Mouse (Mus musculus): Measurements from ENCODE around the gene Dock9. TPM values are rescaled to one million over a fixed set of nuclear protein-coding genes. Genes with fewer than 3 reads are reported as not detected.

The Dock9 gene
- polyA plus RNA-seq, 1 experiment from 2014 or later: 6.4 TPM

GRCm38 (mm10) chr14:121822506-121822905, 24.9 kb upstream of the Dock9 start:
- WGBS: 69% methylated on average over 8 of the region's 8 CpGs
- TF ChIP-seq EP300 (optimal IDR thresholded peaks at IDR 0.05): no peak
- no peak for TF ChIP-seq CTCF (IDR thresholded peaks at IDR 0.05; ENCODE audit: low read depth)

GRCm38 (mm10) chr14:121806791-121807190, 9.2 kb upstream of the Dock9 start:
- H3K36me3 ChIP-seq (ENCODE audit: control insufficient read depth, insufficient read depth, low read length): no peaks in the 10 kb centered on the region
- 31% methylated on average over 4 of the region's 4 CpGs for WGBS
- H3K9ac ChIP-seq (ENCODE audit: low read length): no peak overlapping the region
- H3K27me3 ChIP-seq (ENCODE audit: control insufficient read depth, insufficient read depth, low read length): no peaks in the 10 kb centered on the region
- no peaks in the 10 kb centered on the region for H3K4me1 ChIP-seq (replicated peaks; ENCODE audit: control insufficient read depth, insufficient read depth)
- DNase-seq (ENCODE audit: low spot score): no peak
- no peak overlapping the region for H3K4me3 ChIP-seq (ENCODE audit: low read depth, low read length)
- H3K27ac ChIP-seq (replicated peaks): no peak overlapping the region
- H3K9me3 ChIP-seq (ENCODE audit: control insufficient read depth, low read length): 0 out of 2 replicates have a peak, but pooled peaks cover 3% of the 10 kb centered on the region
- ATAC-seq (ENCODE audit: low FRiP score, low TSS enrichment): no peak
- TF ChIP-seq CTCF (IDR thresholded peaks at IDR 0.05; ENCODE audit: low read depth) (no peak), EP300 (optimal IDR thresholded peaks at IDR 0.05) (no peak)
- no peak overlapping the region for H3K4me2 ChIP-seq (replicated peaks; ENCODE audit: low read depth)

More at GRCm38 (mm10) chr14:121822506-121822905, 24.9 kb upstream of the Dock9 start:
- Histone ChIP-seq H3K4me1 (replicated peaks; ENCODE audit: control insufficient read depth, insufficient read depth) (no peaks in the 10 kb centered on the region; the same call in none of the 2 replicates), H3K4me2 (replicated peaks; ENCODE audit: low read depth) (no peak overlapping the region), H3K9me3 (ENCODE audit: control insufficient read depth, low read length) (no peaks in the 10 kb centered on the region), H3K27ac (replicated peaks) (no peak overlapping the region), H3K36me3 (ENCODE audit: control insufficient read depth, insufficient read depth, low read length) (no peaks in the 10 kb centered on the region), H3K4me3 (ENCODE audit: low read depth, low read length) (no peak overlapping the region), H3K9ac (ENCODE audit: low read length) (no peak overlapping the region), H3K27me3 (ENCODE audit: control insufficient read depth, insufficient read depth, low read length) (no peaks in the 10 kb centered on the region)
- DNase-seq (ENCODE audit: low spot score) (no peak), ATAC-seq (ENCODE audit: low FRiP score, low TSS enrichment) (no peak)

GRCm38 (mm10) chr14:121806316-121806715, 8.7 kb upstream of the Dock9 start:
- TF ChIP-seq EP300 (optimal IDR thresholded peaks at IDR 0.05): no peak
- TF ChIP-seq CTCF (IDR thresholded peaks at IDR 0.05; ENCODE audit: low read depth): no peak
- Histone ChIP-seq H3K4me3 (ENCODE audit: low read depth, low read length) (no peak overlapping the region), H3K27me3 (ENCODE audit: control insufficient read depth, insufficient read depth, low read length) (no peaks in the 10 kb centered on the region), H3K9me3 (ENCODE audit: control insufficient read depth, low read length) (0 out of 2 replicates have a peak, but pooled peaks cover 3% of the 10 kb centered on the region), H3K27ac (replicated peaks) (no peak overlapping the region), H3K4me2 (replicated peaks; ENCODE audit: low read depth) (no peak overlapping the region), H3K9ac (ENCODE audit: low read length) (no peak overlapping the region), H3K4me1 (replicated peaks; ENCODE audit: control insufficient read depth, insufficient read depth) (no peaks in the 10 kb centered on the region), H3K36me3 (ENCODE audit: control insufficient read depth, insufficient read depth, low read length) (no peaks in the 10 kb centered on the region)
- 43% methylated on average over 3 of the region's 3 CpGs for WGBS
- DNase-seq (ENCODE audit: low spot score) (no peak), ATAC-seq (ENCODE audit: low FRiP score, low TSS enrichment) (no peak)

GRCm38 (mm10) chr14:121804461-121804860, 6.8 kb upstream of the Dock9 start:
- TF ChIP-seq EP300 (optimal IDR thresholded peaks at IDR 0.05): no peak
- TF ChIP-seq CTCF (IDR thresholded peaks at IDR 0.05; ENCODE audit: low read depth): peak; percentile 66
- H3K27ac ChIP-seq (replicated peaks): no peak overlapping the region
- H3K9me3 ChIP-seq (ENCODE audit: control insufficient read depth, low read length): no peaks in the 10 kb centered on the region
- H3K4me3 ChIP-seq (ENCODE audit: low read depth, low read length): no peak overlapping the region
- H3K9ac ChIP-seq (ENCODE audit: low read length): no peak overlapping the region
- no peaks in the 10 kb centered on the region for H3K27me3 ChIP-seq (ENCODE audit: control insufficient read depth, insufficient read depth, low read length)
- WGBS: 87% methylated on average over 4 of the region's 4 CpGs
- H3K36me3 ChIP-seq (ENCODE audit: control insufficient read depth, insufficient read depth, low read length): no peaks in the 10 kb centered on the region
- ATAC-seq (ENCODE audit: low FRiP score, low TSS enrichment) (no peak), DNase-seq (ENCODE audit: low spot score) (no peak)
- no peak overlapping the region for H3K4me2 ChIP-seq (replicated peaks; ENCODE audit: low read depth)
- H3K4me1 ChIP-seq (replicated peaks; ENCODE audit: control insufficient read depth, insufficient read depth): no peaks in the 10 kb centered on the region

- H3K9me3 ChIP-seq (ENCODE audit: control insufficient read depth, low read length): no peaks in the 10 kb centered on the region
These were observed 3.3 kb upstream of the Dock9 start for GRCm38 (mm10) chr14:121800962-121801361.

GRCm38 (mm10) chr14:121799112-121799511, 1.5 kb upstream of the Dock9 start:
- no peak for ATAC-seq (ENCODE audit: low FRiP score, low TSS enrichment)
- no peak for DNase-seq (ENCODE audit: low spot score)
- Histone ChIP-seq H3K4me3 (ENCODE audit: low read depth, low read length) (no peak overlapping the region), H3K36me3 (ENCODE audit: control insufficient read depth, insufficient read depth, low read length) (no peaks in the 10 kb centered on the region), H3K27me3 (ENCODE audit: control insufficient read depth, insufficient read depth, low read length) (no peaks in the 10 kb centered on the region), H3K4me2 (replicated peaks; ENCODE audit: low read depth) (peak overlapping the region; percentile 69), H3K4me1 (replicated peaks; ENCODE audit: control insufficient read depth, insufficient read depth) (no peaks in the 10 kb centered on the region), H3K9ac (ENCODE audit: low read length) (no peak overlapping the region), H3K9me3 (ENCODE audit: control insufficient read depth, low read length) (no peaks in the 10 kb centered on the region), H3K27ac (replicated peaks) (0 out of 2 replicates have a peak overlapping the region, but pooled peaks have one; percentile 8)
- WGBS: 27% methylated on average over 7 of the region's 7 CpGs
- no peak for TF ChIP-seq EP300 (optimal IDR thresholded peaks at IDR 0.05)
- no peak for TF ChIP-seq CTCF (IDR thresholded peaks at IDR 0.05; ENCODE audit: low read depth)

More at GRCm38 (mm10) chr14:121800962-121801361, 3.3 kb upstream of the Dock9 start:
- Histone ChIP-seq H3K4me2 (replicated peaks; ENCODE audit: low read depth) (no peak overlapping the region), H3K4me1 (replicated peaks; ENCODE audit: control insufficient read depth, insufficient read depth) (no peaks in the 10 kb centered on the region), H3K9ac (ENCODE audit: low read length) (no peak overlapping the region), H3K27me3 (ENCODE audit: control insufficient read depth, insufficient read depth, low read length) (no peaks in the 10 kb centered on the region), H3K4me3 (ENCODE audit: low read depth, low read length) (no peak overlapping the region), H3K36me3 (ENCODE audit: control insufficient read depth, insufficient read depth, low read length) (no peaks in the 10 kb centered on the region), H3K27ac (replicated peaks) (no peak overlapping the region)
- no peak for TF ChIP-seq EP300 (optimal IDR thresholded peaks at IDR 0.05)
- TF ChIP-seq CTCF (IDR thresholded peaks at IDR 0.05; ENCODE audit: low read depth): peak; percentile 66
- ATAC-seq (ENCODE audit: low FRiP score, low TSS enrichment) (no peak), DNase-seq (ENCODE audit: low spot score) (peak; percentile 51)
- WGBS: 17% methylated on average over 2 of the region's 2 CpGs

Measured in stomach, postnatal 0 days (tissue).